Mouse (Mus musculus) MEL (cell line): Measurements from ENCODE around the gene Mfap1a. TPM values are rescaled to one million over a fixed set of nuclear protein-coding genes. Genes with fewer than 3 reads are reported as not detected.

Experiments
- DNase-seq: peaks from one replicate; pipeline ENCODE4 v3.0.0; 2011; ENCODE audit warnings: low read depth, low spot score
- H3K27ac ChIP-seq: 2 replicates; pipeline ENCODE4 v1.5.1; 2012; ENCODE audit warnings: low read depth, mild to moderate bottlenecking, control low read depth, low read length, moderate library complexity; ENCODE audit not compliant: control insufficient read depth
- H3K27me3 ChIP-seq, 2 experiments: fragments of 150-350 bp in 1 of 2; sonication (generic) in 1 of 2; 2 replicates each; pipeline ENCODE4 v1.6.1; 2012; ENCODE audit warnings: low read length in 2 of 2, mild to moderate bottlenecking in 2 of 2, improper control_type of control experiment in 1 of 2, moderate library complexity in 1 of 2; ENCODE audit not compliant: insufficient read depth in 2 of 2, control insufficient read depth in 1 of 2
- H3K36me3 ChIP-seq, 2 experiments: 2 replicates each; pipeline ENCODE4 v1.6.1; 2012 to 2014; ENCODE audit warnings: low read length in 2 of 2, improper control_type of control experiment in 1 of 2, inconsistent platforms in 1 of 2, mild to moderate bottlenecking in 1 of 2; ENCODE audit not compliant: insufficient read depth in 2 of 2, control insufficient read depth in 1 of 2
- H3K4me1 ChIP-seq, 2 experiments: fragments of 150-350 bp in 1 of 2; sonication (generic) in 1 of 2; 2 replicates each; pipeline ENCODE4 v1.6.1; 2012; ENCODE audit warnings: low read length in 2 of 2, improper control_type of control experiment in 1 of 2, mild to moderate bottlenecking in 1 of 2; ENCODE audit not compliant: insufficient read depth in 2 of 2, control insufficient read depth in 1 of 2
- H3K4me3 ChIP-seq, 2 experiments: fragments of 150-350 bp in 1 of 2; sonication (generic) in 1 of 2; 2 replicates each; pipeline ENCODE4 v1.5.1; 2012; ENCODE audit warnings: low read depth in 2 of 2, low read length in 2 of 2, mild to moderate bottlenecking in 2 of 2, moderate library complexity in 2 of 2, control low read depth in 1 of 2, improper control_type of control experiment in 1 of 2; ENCODE audit not compliant: control insufficient read depth in 1 of 2, insufficient read depth in 1 of 2
- H3K79me2 ChIP-seq: 2 replicates; pipeline ENCODE4 v1.6.1; 2012; ENCODE audit warnings: mild to moderate bottlenecking, low read length, moderate library complexity; ENCODE audit not compliant: control insufficient read depth, poor library complexity, insufficient read depth
- H3K9ac ChIP-seq: 2 replicates; pipeline ENCODE4 v1.6.1; 2012; ENCODE audit warnings: low read depth, mild to moderate bottlenecking, control low read depth, low read length, moderate library complexity; ENCODE audit not compliant: control insufficient read depth, poor library complexity, severe bottlenecking
- H3K9me3 ChIP-seq: fragments of 150-350 bp; sonication (generic); replicated peaks from 2 replicates; pipeline ENCODE4 v1.6.1; 2012; ENCODE audit warnings: mild to moderate bottlenecking, low read length, improper control_type of control experiment, moderate library complexity; ENCODE audit not compliant: insufficient read depth
- EP300 ChIP-seq, 2 experiments: IDR thresholded peaks; 2 replicates each; pipeline ENCODE4 v1.6.1; 2011; ENCODE audit warnings: improper control_type of control experiment in 2 of 2, low read length in 2 of 2, low read depth in 1 of 2, mild to moderate bottlenecking in 1 of 2
- ETS1 ChIP-seq: IDR thresholded peaks from 2 replicates; pipeline ENCODE4 v1.6.1; 2012; ENCODE audit warnings: low read depth, mild to moderate bottlenecking, inconsistent platforms, low read length, improper control_type of control experiment, moderate library complexity
- GATA1 ChIP-seq: IDR thresholded peaks from 2 replicates; pipeline ENCODE4 v1.6.1; 2011; ENCODE audit warnings: low read depth, low read length, improper control_type of control experiment
- KAT2A ChIP-seq: conservative IDR thresholded peaks from 2 replicates; pipeline ENCODE4 v1.6.1; 2012; ENCODE audit warnings: low read depth, low read length, improper control_type of control experiment, inconsistent platforms
- POLR2AphosphoS5 ChIP-seq: IDR thresholded peaks from 2 replicates; pipeline ENCODE4 v1.6.1; 2012; ENCODE audit warnings: low read depth, borderline replicate concordance, mild to moderate bottlenecking, inconsistent platforms, low read length, moderate library complexity, mixed read lengths
- RAD21 ChIP-seq: IDR thresholded peaks from 2 replicates; pipeline ENCODE4 v1.6.1; 2011; ENCODE audit warnings: mild to moderate bottlenecking, low read depth, low read length, improper control_type of control experiment
- TAL1 ChIP-seq: IDR thresholded peaks from 2 replicates; pipeline ENCODE4 v1.6.1; 2012; ENCODE audit warnings: mild to moderate bottlenecking, inconsistent platforms, low read length, moderate library complexity, mixed read lengths
- TCF12 ChIP-seq: IDR thresholded peaks from 2 replicates; pipeline ENCODE4 v1.6.1; 2014; ENCODE audit warnings: low read depth, mild to moderate bottlenecking, inconsistent platforms, low read length, improper control_type of control experiment, moderate library complexity
- UBTF ChIP-seq: IDR thresholded peaks from 2 replicates; pipeline ENCODE4 v1.6.1; 2012; ENCODE audit warnings: low read depth, mild to moderate bottlenecking, inconsistent platforms, low read length, improper control_type of control experiment, moderate library complexity, borderline replicate concordance; ENCODE audit not compliant: insufficient read depth
- USF1 ChIP-seq: IDR thresholded peaks from 2 replicates; pipeline ENCODE4 v1.6.1; 2014; ENCODE audit warnings: low read depth, mild to moderate bottlenecking, inconsistent platforms, low read length, improper control_type of control experiment, moderate library complexity
- ZMIZ1 ChIP-seq: IDR thresholded peaks from 2 replicates; pipeline ENCODE4 v1.6.1; 2012; ENCODE audit warnings: low read depth, mild to moderate bottlenecking, inconsistent platforms, low read length, improper control_type of control experiment, moderate library complexity
- polyA plus RNA-seq, 2 experiments: library from polyadenylated mRNA; stranded (reverse) in 1 of 2; unstranded in 1 of 2; fragments of >175 nt in 1 of 2; fragments of >200 nt in 1 of 2; gene quantifications; 2 replicates each; pipeline versions ENCODE4 v1.2.1 to v1.2.4; 2012; ENCODE audit warnings: low replicate concordance in 2 of 2, low read depth in 1 of 2; ENCODE audit not compliant: insufficient read length in 2 of 2, insufficient read depth in 1 of 2, missing spikeins in 1 of 2
- total RNA-seq: library from RNA; depleted of rRNA; stranded (reverse); fragments of 300-350 nt; gene quantifications from 2 replicates; pipeline ENCODE4 v1.2.3, GENCODE M21; 2012; rRNA removed

Mfap1a gene
- total and polyA plus RNA-seq, 3 experiments, result 23.8 to 29.3 TPM; not detected in 1

DNA sequence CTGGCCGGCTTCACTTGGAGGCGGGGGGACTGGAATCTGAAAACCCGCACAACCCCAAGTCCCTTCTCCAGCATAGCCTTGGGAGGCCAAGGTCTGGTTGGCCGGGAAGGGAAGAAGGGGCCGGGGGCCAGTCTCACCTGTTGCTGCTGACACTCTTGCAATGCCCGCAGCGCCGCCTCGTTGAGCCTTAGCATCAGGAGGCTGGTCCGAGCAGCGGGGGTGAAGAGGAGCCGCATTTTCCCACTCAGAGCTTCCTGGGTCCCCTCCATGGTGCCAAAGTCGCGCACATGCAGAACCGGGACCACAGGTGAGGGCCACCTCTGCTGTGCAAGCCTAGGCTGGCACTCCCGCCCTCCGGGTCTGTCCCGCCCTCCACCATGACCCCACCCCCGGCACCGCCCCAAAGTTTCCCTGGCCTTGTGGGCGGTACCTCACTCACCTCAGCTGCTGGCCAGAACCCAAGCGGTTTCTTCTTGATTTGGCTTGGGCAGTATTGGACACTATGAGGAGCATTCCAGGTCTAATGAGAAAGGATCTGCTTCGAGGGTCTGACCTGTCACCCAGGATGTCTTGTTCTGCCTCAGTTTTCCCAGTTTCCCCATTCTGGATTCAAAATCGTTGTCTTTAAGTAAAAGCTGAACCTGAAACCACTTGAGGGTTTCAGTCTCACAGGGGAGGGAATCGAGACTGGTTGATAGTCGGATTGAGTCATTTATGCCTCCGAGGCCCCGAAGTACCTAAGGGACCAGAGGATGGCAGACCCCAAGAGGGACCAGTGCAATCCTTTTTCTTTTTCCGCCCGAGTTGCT, 64.0 kb downstream of the Mfap1a start:
- no peaks in the 10 kb centered on the region for H3K79me2 ChIP-seq
- no peak for DNase-seq
- H3K9me3 ChIP-seq, result no peaks in the 10 kb centered on the region
- no peaks in the 10 kb centered on the region for H3K27me3 ChIP-seq
- peaks cover 9 to 24% of the 10 kb centered on the region in 2 experiments for H3K4me1 ChIP-seq
- H3K9ac ChIP-seq, result no peak overlapping the region
- no peak overlapping the region for H3K27ac ChIP-seq
- H3K4me3 ChIP-seq, result no peak overlapping the region
- peaks cover 3 to 15% of the 10 kb centered on the region in 2 experiments; a peak in 3 of 4 replicates for H3K36me3 ChIP-seq
- TF ChIP-seq TAL1, result no peak
- no peak for TF ChIP-seq RAD21
- TF ChIP-seq TCF12, result no peak
- TF ChIP-seq KAT2A, result no peak
- no peak for TF ChIP-seq ZMIZ1
- no peak for TF ChIP-seq ETS1
- no peak for TF ChIP-seq USF1
- TF ChIP-seq POLR2AphosphoS5, result no peak
- TF ChIP-seq EP300 (IDR thresholded peaks at IDR 0.05; ENCODE audit: low read depth in 1 of 2, low read length in 2 of 2), result no peak
- TF ChIP-seq UBTF, result no peak
- TF ChIP-seq GATA1, result no peak

Other genes with a start within 250 kb of the Mfap1a start
- 13.4 and 16.6 TPM in 2 replicates for gene Trp53bp1, start 235.3 kb downstream of the Mfap1a start, total RNA-seq
- gene Trp53bp1, start 235.3 kb downstream of the Mfap1a start, polyA plus RNA-seq, result 100 to 1,000 TPM in 1 of 2 experiments, 10 to 100 TPM in 1; 37.3 to 160 TPM
- 0.77 and 2.6 TPM in 2 replicates for gene Map1a, start 217.1 kb downstream of the Mfap1a start, total RNA-seq
- gene Map1a, start 217.1 kb downstream of the Mfap1a start, polyA plus RNA-seq, result 1 to 10 TPM in 1 of 2 experiments, not detected in 1; 9.4 TPM
- gene Ppip5k1, start 151.3 kb downstream of the Mfap1a start, total RNA-seq, result 8.7 and 10.4 TPM in 2 replicates
- gene Ppip5k1, start 151.3 kb downstream of the Mfap1a start, polyA plus RNA-seq, result 10 to 100 TPM in 1 of 2 experiments, not detected in 1; 14.8 TPM
- gene Ckmt1, start 149.0 kb downstream of the Mfap1a start, total RNA-seq, result not detected in 2 replicates
- not detected for gene Ckmt1, start 149.0 kb downstream of the Mfap1a start, polyA plus RNA-seq
- gene Strc, start 119.5 kb downstream of the Mfap1a start, total RNA-seq, result not detected in 2 replicates
- gene Strc, start 119.5 kb downstream of the Mfap1a start, polyA plus RNA-seq, result not detected
- gene Pdia3, start 92.9 kb downstream of the Mfap1a start, total RNA-seq, result 70.7 and 89.4 TPM in 2 replicates
- gene Pdia3, start 92.9 kb downstream of the Mfap1a start, polyA plus RNA-seq, result 100 to 1,000 TPM; 471 to 473 TPM
- 1.1 and 1.2 TPM in 2 replicates for gene Catsper2, start 92.9 kb downstream of the Mfap1a start, total RNA-seq
- gene Catsper2, start 92.9 kb downstream of the Mfap1a start, polyA plus RNA-seq, result 1 to 10 TPM in 1 of 2 experiments, not detected in 1; 2.5 TPM
- not detected in 2 replicates for gene Ell3, start 62.4 kb downstream of the Mfap1a start, total RNA-seq
- gene Ell3, start 62.4 kb downstream of the Mfap1a start, polyA plus RNA-seq, result not detected
- gene Serf2, start 57.5 kb downstream of the Mfap1a start, total RNA-seq, result 352 and 370 TPM in 2 replicates
- gene Serf2, start 57.5 kb downstream of the Mfap1a start, polyA plus RNA-seq, result 100 to 1,000 TPM in 1 of 2 experiments, not detected in 1; 469 TPM
- 8.5 and 17.6 TPM in 2 replicates for gene Hypk, start 53.4 kb downstream of the Mfap1a start, total RNA-seq
- gene Hypk, start 53.4 kb downstream of the Mfap1a start, polyA plus RNA-seq, result 10 to 100 TPM in 1 of 2 experiments, not detected in 1; 79.7 TPM
- 0.75 and 1.2 TPM in 2 replicates for gene Serinc4, start 49.9 kb downstream of the Mfap1a start, total RNA-seq
- under 1 TPM in 1 of 2 experiments, not detected in 1; 0.38 TPM for gene Serinc4, start 49.9 kb downstream of the Mfap1a start, polyA plus RNA-seq
- 17.2 and 20.3 TPM in 2 replicates for gene Mfap1b, start 32.6 kb downstream of the Mfap1a start, total RNA-seq
- gene Mfap1b, start 32.6 kb downstream of the Mfap1a start, polyA plus RNA-seq, result 10 to 100 TPM in 1 of 2 experiments, not detected in 1; 19.1 TPM
- 23.2 and 23.5 TPM in 2 replicates for gene Wdr76, start 58 bp upstream of the Mfap1a start, total RNA-seq
- gene Wdr76, start 58 bp upstream of the Mfap1a start, polyA plus RNA-seq, result 10 to 100 TPM in 1 of 2 experiments, not detected in 1; 21.8 TPM